Mouse (Mus musculus): ENCODE results near the gene Nktr.

Nktr gene

GRCm38 (mm10) chr9:121708506-121709486 is 10.2 kb upstream of the Nktr start:
- DNase-seq: no peak

GRCm38 (mm10) chr9:121709898-121710583 is 8.9 kb upstream of the Nktr start, which contains the start of gene Ss18l2:
TSS of gene Ss18l2 (plus strand) at chr9:121710329.
- peak; percentile 100 for DNase-seq

- DNase-seq: peak; percentile 55 to 66
Measured at GRCm38 (mm10) chr9:121710584-121710975, 8.4 kb upstream of the Nktr start.

GRCm38 (mm10) chr9:121717048-121717447 is 1.9 kb upstream of the Nktr start:
- DNase-seq: no peak

- DNase-seq: no peak
Measured at GRCm38 (mm10) chr9:121718070-121718705, 781 bp upstream of the Nktr start.

- DNase-seq: peak in 1 of 2 experiments; percentile 21
Measured at GRCm38 (mm10) chr9:121719347-121720331, 670 bp downstream of the Nktr start.

GRCm38 (mm10) chr9:121740490-121740889 is 21.5 kb downstream of the Nktr start:
- no peak for DNase-seq

- no peak for DNase-seq
Measured at GRCm38 (mm10) chr9:121741168-121741567, 22.2 kb downstream of the Nktr start.

GRCm38 (mm10) chr9:121744051-121744450 is 25.1 kb downstream of the Nktr start:
- no peak for DNase-seq

GRCm38 (mm10) chr9:121752774-121753173 is 33.8 kb downstream of the Nktr start:
- no peak for DNase-seq

GRCm38 (mm10) chr9:121754624-121755023 is 35.7 kb downstream of the Nktr start:
- DNase-seq: no peak

GRCm38 (mm10) chr9:121756785-121757184 is 37.8 kb downstream of the Nktr start:
- DNase-seq: no peak

- no peak for DNase-seq
Measured at GRCm38 (mm10) chr9:121757432-121757831, 38.5 kb downstream of the Nktr start.

GRCm38 (mm10) chr9:121757835-121758814 is 39.2 kb downstream of the Nktr start:
- DNase-seq: peak in 1 of 2 experiments; percentile 42

- DNase-seq: peak; percentile 45 to 77
Measured at GRCm38 (mm10) chr9:121759091-121760081, 40.4 kb downstream of the Nktr start, which contains the start of gene Zfp651. TSS of gene Zfp651 (plus strand) at chr9:121759330.

GRCm38 (mm10) chr9:121760271-121761090 is 41.5 kb downstream of the Nktr start:
- DNase-seq: peak; percentile 72 to 77

GRCm38 (mm10) chr9:121761091-121761665 is 42.2 kb downstream of the Nktr start:
- no peak for DNase-seq

GRCm38 (mm10) chr9:121761787-121762186 is 42.8 kb downstream of the Nktr start:
- no peak for DNase-seq
